Comparison of ENCODE assay signal across 12 mouse cellular contexts in the genomic region with DNA sequence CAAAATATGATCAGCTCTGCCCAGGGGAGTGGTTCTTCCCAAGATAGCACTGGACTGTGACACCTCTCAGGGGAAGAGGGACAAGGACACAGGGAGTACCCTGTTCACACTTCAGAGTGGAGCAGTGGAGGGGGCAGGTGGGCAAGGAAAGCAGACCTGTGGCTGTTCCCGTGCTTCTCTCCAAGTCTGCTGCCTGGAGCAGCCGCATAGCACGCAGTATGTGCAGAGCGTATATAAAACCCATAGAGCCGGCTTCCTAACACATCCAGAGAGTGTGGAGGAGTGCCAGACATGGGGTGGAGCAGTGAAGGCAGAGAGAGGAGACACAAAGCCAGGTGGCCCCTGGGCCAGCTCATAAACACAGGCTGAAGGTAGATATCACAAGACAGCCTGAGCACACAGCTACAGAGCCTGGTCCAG.
DNase-seq lines count a peak whose midpoint lies in the region; ATAC-seq and TF ChIP-seq lines count a peak whose summit lies in the region.
"Had no signal": no experiment of that assay in that cellular context is flagged by ENCODE, and none has a peak within 500 bp of the region (broad histone marks: within the 10 kb centered on the region; RNA-seq: fewer than 3 reads in every experiment).

No protein-coding gene starts in this region.

- H3K4me2 ChIP-seq in heart, embryonic 16.5 days (ENCODE audit: low read depth, low read length): no peak overlapping the region
- H3K4me2 ChIP-seq: hindbrain, embryonic 12.5 days; lung, embryonic 14.5 days had no signal

- no peak overlapping the region for H3K4me3 ChIP-seq in heart, embryonic 16.5 days (ENCODE audit: low read length)
- H3K4me3 ChIP-seq in olfactory bulb, adult 2 months (ENCODE audit: insufficient read depth, low read depth, low read length): no peak overlapping the region
- H3K4me3 ChIP-seq in thymus, adult 2 months (ENCODE audit: control insufficient read depth, insufficient read depth, low read length): no peak overlapping the region
- H3K4me3 ChIP-seq: hindbrain, embryonic 12.5 days had no signal

- no peak for TF ChIP-seq CTCF in olfactory bulb, adult 2 months (IDR thresholded peaks at IDR 0.05; ENCODE audit: insufficient read depth, low read depth, low read length)
- TF ChIP-seq CTCF in thymus, adult 2 months (IDR thresholded peaks at IDR 0.05; ENCODE audit: borderline replicate concordance, control insufficient read depth, extremely low read depth, insufficient read depth, low read length, poor library complexity): no peak

- H3K27me3 ChIP-seq in heart, embryonic 16.5 days (ENCODE audit: control insufficient read depth, insufficient read depth, low read length): no peaks in the 10 kb centered on the region
- no peaks in the 10 kb centered on the region for H3K27me3 ChIP-seq in thymus, adult 2 months (ENCODE audit: control insufficient read depth, insufficient read depth, low read length)
- H3K27me3 ChIP-seq: hindbrain, embryonic 12.5 days had no signal

- peak; percentile 82 for ATAC-seq in frontal cortex, adult (ENCODE audit: low TSS enrichment)
- peak; percentile 77 for ATAC-seq in heart, embryonic 16.5 days (replicated peaks; ENCODE audit: extremely low read depth, insufficient read depth, low FRiP score)
- ATAC-seq in erythroblast, adult 5-6 weeks (replicated peaks; ENCODE audit: low FRiP score, poor library complexity, severe bottlenecking): no peak

- H3K4me1 ChIP-seq in heart, embryonic 16.5 days (ENCODE audit: control insufficient read depth, insufficient read depth, low read length): peaks cover 31% of the 10 kb centered on the region
- H3K4me1 ChIP-seq in olfactory bulb, adult 2 months (ENCODE audit: control insufficient read depth, insufficient read depth, low read length): peaks cover 12% of the 10 kb centered on the region
- H3K4me1 ChIP-seq in thymus, adult 2 months (replicated peaks; ENCODE audit: control insufficient read depth, insufficient read depth, low read length): no peaks in the 10 kb centered on the region
- H3K4me1 ChIP-seq: hindbrain, embryonic 12.5 days had no signal

- 0 out of 2 replicates have a peak overlapping the region, but pooled peaks have one; percentile 34 for H3K9ac ChIP-seq in heart, embryonic 16.5 days (ENCODE audit: low read length)
- H3K9ac ChIP-seq: hindbrain, embryonic 12.5 days; lung, embryonic 14.5 days had no signal

- no peaks in the 10 kb centered on the region for H3K9me3 ChIP-seq in heart, embryonic 16.5 days (replicated peaks; ENCODE audit: control insufficient read depth, low read length)
- H3K9me3 ChIP-seq: hindbrain, embryonic 12.5 days had no signal

- no peaks in the 10 kb centered on the region for H3K36me3 ChIP-seq in heart, embryonic 16.5 days (ENCODE audit: control insufficient read depth, insufficient read depth)
- H3K36me3 ChIP-seq in thymus, adult 2 months (ENCODE audit: control insufficient read depth, insufficient read depth, low read length): no peaks in the 10 kb centered on the region
- H3K36me3 ChIP-seq: hindbrain, embryonic 12.5 days had no signal

- no peak for DNase-seq in frontal cortex, postnatal 10 days (ENCODE audit: low spot score in 2 of 2)
- peak; percentile 81 for DNase-seq in brain, adult 2 months (ENCODE audit: low read depth, low spot score)
- no peak for DNase-seq in thymus, adult 2 months
- no peak for DNase-seq in gastrocnemius, adult 18-20 months (ENCODE audit: low spot score)
- DNase-seq: cerebellum, postnatal 36 days; midbrain, embryonic 14.5 days had no signal

- 49% methylated on average over 5 of the region's 5 CpGs for WGBS in heart, embryonic 16.5 days
- WGBS in olfactory bulb, adult 2 months: 62% methylated on average over 5 of the region's 5 CpGs
- 97% methylated on average over 5 of the region's 5 CpGs for WGBS in thymus, adult 2 months

- H3K27ac ChIP-seq in heart, embryonic 16.5 days (ENCODE audit: low read length): peak overlapping the region; percentile 61
- 0 out of 2 replicates have a peak overlapping the region, but pooled peaks have one; percentile 22 for H3K27ac ChIP-seq in olfactory bulb, adult 2 months (ENCODE audit: insufficient read depth, low read depth, low read length)
- H3K27ac ChIP-seq in thymus, adult 2 months (ENCODE audit: control insufficient read depth, insufficient read depth, low read length): no peak overlapping the region
- H3K27ac ChIP-seq: hindbrain, embryonic 12.5 days had no signal

- TF ChIP-seq POLR2A in olfactory bulb, adult 2 months (IDR thresholded peaks at IDR 0.05; ENCODE audit: insufficient read depth, low read depth, low read length): no peak
- no peak for TF ChIP-seq POLR2A in thymus, adult 2 months (IDR thresholded peaks at IDR 0.05; ENCODE audit: control insufficient read depth, extremely low read depth, insufficient read depth, low read length, poor library complexity)
